Mouse (Mus musculus) cerebellum, adult 2 months (tissue): Measurements from ENCODE around the gene Wdr38.

ENCODE experiments used
- CTCF ChIP-seq: fragments of 200-500 bp; IDR thresholded peaks from 2 replicates; pipeline ENCODE4 v1.5.1; 2011; ENCODE audit warnings: low read depth, mild to moderate bottlenecking, control low read depth, low read length, moderate library complexity, borderline replicate concordance; ENCODE audit not compliant: insufficient read depth
- POLR2A ChIP-seq: fragments of 200-500 bp; IDR thresholded peaks from 2 replicates; pipeline ENCODE4 v1.6.1; 2011; ENCODE audit warnings: low read length, control low read depth, borderline replicate concordance; ENCODE audit not compliant: insufficient read depth

GRCm38 (mm10) chr2:38973701-38974100 is 23.6 kb upstream of the Wdr38 start:
- TF ChIP-seq CTCF (no peak), POLR2A (no peak)
